Mouse (Mus musculus) lung, embryonic 16.5 days (tissue): ENCODE data around the gene Dock10. TPM values are rescaled to one million over a fixed set of nuclear protein-coding genes. Genes with fewer than 3 reads are reported as not detected.
A peak's percentile ranks its signal among the peaks of the same experiment; 100 is the strongest.

Experiments used
- ATAC-seq: fragments of 200-750 bp; cut with Nextera tagmentation; 2 replicates; pipeline ENCODE4 v1.8.0; 2017; ENCODE audit warnings: low read depth, mild to moderate bottlenecking, moderate library complexity
- H3K27ac ChIP-seq: fragments of 300-500 bp; sonication (generic); 2 replicates; pipeline ENCODE4 v1.5.1; 2014; ENCODE audit warnings: mild to moderate bottlenecking, control low read depth, low read length
- H3K27me3 ChIP-seq: fragments of 300-500 bp; sonication (generic); 2 replicates; pipeline ENCODE4 v1.6.1; 2014; ENCODE audit warnings: low read depth, low read length, mixed read lengths; ENCODE audit not compliant: control insufficient read depth, insufficient read depth
- H3K36me3 ChIP-seq: fragments of 300-500 bp; sonication (generic); 2 replicates; pipeline ENCODE4 v1.6.1; 2014; ENCODE audit warnings: low read length; ENCODE audit not compliant: control insufficient read depth, insufficient read depth
- H3K4me1 ChIP-seq: fragments of 300-500 bp; sonication (generic); replicated peaks from 2 replicates; pipeline ENCODE4 v1.6.1; 2014; ENCODE audit warnings: low read length, mixed read lengths; ENCODE audit not compliant: control insufficient read depth, insufficient read depth
- H3K4me2 ChIP-seq: fragments of 300-500 bp; sonication (generic); 2 replicates; pipeline ENCODE4 v1.6.1; 2014; ENCODE audit warnings: low read depth, low read length, control low read depth
- H3K4me3 ChIP-seq: fragments of 300-500 bp; sonication (generic); 2 replicates; pipeline ENCODE4 v1.5.1; 2014; ENCODE audit warnings: mild to moderate bottlenecking, low read length, control low read depth
- H3K9ac ChIP-seq: fragments of 300-500 bp; sonication (generic); 2 replicates; pipeline ENCODE4 v1.6.1; 2014; ENCODE audit warnings: low read length, control low read depth
- H3K9me3 ChIP-seq: fragments of 300-500 bp; sonication (generic); 2 replicates; pipeline ENCODE4 v1.6.1; 2016; ENCODE audit warnings: low read length; ENCODE audit not compliant: control insufficient read depth
- WGBS: fragments of 180-500 bp; shearing (Covaris S2); extraction: QIAGEN DNeasy Blood & Tissue Kit; methylation state at CpG from one replicate; pipeline ENCODE4 v1.1.7; 2014; 5-methylcytosine and 5-hydroxymethylcytosine counted together
- polyA plus RNA-seq: library from polyadenylated mRNA; unstranded; fragments of >200 nt; fragmentation: Nextera tagmentation; extraction: Ambion mirVana; gene quantifications from 2 replicates; pipeline ENCODE4 v1.2.1, GENCODE M21; 2015

Dock10 gene
- polyA plus RNA-seq = 4.5 and 4.8 TPM in 2 replicates

- Histone ChIP-seq H3K27ac (no peak within 1 kb of the TSS), H3K36me3 (no peaks in the 10 kb centered on the region), H3K4me3 (peak within 1 kb of the TSS; percentile 64), H3K4me1 (peaks cover 10% of the 10 kb centered on the region), H3K9ac (peak within 1 kb of the TSS; percentile 65), H3K27me3 (peaks cover 23% of the 10 kb centered on the region), H3K4me2 (peak within 1 kb of the TSS; percentile 89), H3K9me3 (no peaks in the 10 kb centered on the region)
- peak; percentile 70 for ATAC-seq
- under 1% methylated on average over 58 of the region's 82 CpGs for WGBS
Observed at GRCm38 (mm10) chr1:80757977-80758797, at the start of gene Dock10. TSS of gene Dock10 (minus strand) at chr1:80758527.

- peak; percentile 52 for ATAC-seq
- no peaks in the 10 kb centered on the region for H3K9me3 ChIP-seq
- no peak overlapping the region for H3K27ac ChIP-seq
- 45% methylated on average over 3 of the region's 3 CpGs for WGBS
- H3K36me3 ChIP-seq = no peaks in the 10 kb centered on the region
- H3K4me2 ChIP-seq = no peak overlapping the region
- no peaks in the 10 kb centered on the region for H3K27me3 ChIP-seq
- H3K9ac ChIP-seq = no peak overlapping the region
- no peaks in the 10 kb centered on the region for H3K4me1 ChIP-seq
- no peak overlapping the region for H3K4me3 ChIP-seq
Observed at GRCm38 (mm10) chr1:80806835-80807398, 48.6 kb upstream of the Dock10 start.

- H3K27me3 ChIP-seq = no peaks in the 10 kb centered on the region
- ATAC-seq = peak; percentile 79
- 52% methylated on average over 3 of the region's 3 CpGs for WGBS
Observed at GRCm38 (mm10) chr1:80802023-80802422, 43.7 kb upstream of the Dock10 start.

GRCm38 (mm10) chr1:80785066-80785779 is 26.9 kb upstream of the Dock10 start:
- no peak overlapping the region for H3K9ac ChIP-seq
- H3K36me3 ChIP-seq = no peaks in the 10 kb centered on the region
- no peak overlapping the region for H3K27ac ChIP-seq
- H3K4me3 ChIP-seq = no peak overlapping the region
- no peak overlapping the region for H3K4me2 ChIP-seq
- ATAC-seq = no peak
- WGBS = 73% methylated on average over 2 of the region's 2 CpGs
- no peaks in the 10 kb centered on the region for H3K27me3 ChIP-seq
- H3K9me3 ChIP-seq = no peaks in the 10 kb centered on the region
- no peaks in the 10 kb centered on the region for H3K4me1 ChIP-seq

More at GRCm38 (mm10) chr1:80802023-80802422, 43.7 kb upstream of the Dock10 start:
- H3K9me3 ChIP-seq = no peaks in the 10 kb centered on the region
- H3K4me2 ChIP-seq = no peak overlapping the region
- no peak overlapping the region for H3K4me3 ChIP-seq
- no peak overlapping the region for H3K27ac ChIP-seq
- H3K9ac ChIP-seq = no peak overlapping the region
- no peaks in the 10 kb centered on the region for H3K4me1 ChIP-seq
- H3K36me3 ChIP-seq = no peaks in the 10 kb centered on the region

- H3K4me2 ChIP-seq = no peak overlapping the region
- no peaks in the 10 kb centered on the region for H3K4me1 ChIP-seq
- no peaks in the 10 kb centered on the region for H3K9me3 ChIP-seq
- H3K27me3 ChIP-seq = no peaks in the 10 kb centered on the region
- no peak overlapping the region for H3K4me3 ChIP-seq
- no peak overlapping the region for H3K27ac ChIP-seq
- no peaks in the 10 kb centered on the region for H3K36me3 ChIP-seq
- H3K9ac ChIP-seq = no peak overlapping the region
- WGBS = 57% methylated on average over 3 of the region's 3 CpGs
- ATAC-seq = no peak
Observed at GRCm38 (mm10) chr1:80784155-80784554, 25.8 kb upstream of the Dock10 start.

- Histone ChIP-seq H3K4me1 (no peaks in the 10 kb centered on the region), H3K4me2 (no peak overlapping the region), H3K36me3 (no peaks in the 10 kb centered on the region), H3K9ac (no peak overlapping the region), H3K27me3 (no peaks in the 10 kb centered on the region), H3K9me3 (no peaks in the 10 kb centered on the region), H3K4me3 (no peak overlapping the region), H3K27ac (no peak overlapping the region)
- 65% methylated on average over 2 of the region's 2 CpGs for WGBS
- no peak for ATAC-seq
Observed at GRCm38 (mm10) chr1:80765504-80765903, 7.2 kb upstream of the Dock10 start.

GRCm38 (mm10) chr1:80763042-80763950 is 5.0 kb upstream of the Dock10 start:
- Histone ChIP-seq H3K9me3 (no peaks in the 10 kb centered on the region), H3K27ac (no peak overlapping the region), H3K27me3 (peaks cover 13% of the 10 kb centered on the region), H3K4me1 (peaks cover 5% of the 10 kb centered on the region; the same call in 1 of the 2 replicates), H3K36me3 (no peaks in the 10 kb centered on the region), H3K4me2 (no peak overlapping the region), H3K9ac (no peak overlapping the region), H3K4me3 (no peak overlapping the region)
- WGBS = 63% methylated on average over 4 of the region's 4 CpGs
- no peak for ATAC-seq

GRCm38 (mm10) chr1:80758798-80759184 is 464 bp upstream of the Dock10 start:
- Histone ChIP-seq H3K27me3 (peaks cover 23% of the 10 kb centered on the region), H3K27ac (no peak overlapping the region), H3K4me3 (peak overlapping the region; percentile 64), H3K9me3 (no peaks in the 10 kb centered on the region), H3K36me3 (no peaks in the 10 kb centered on the region), H3K9ac (peak overlapping the region; percentile 65), H3K4me1 (peaks cover 10% of the 10 kb centered on the region), H3K4me2 (peak overlapping the region; percentile 89)
- 13% methylated on average over 6 of the region's 6 CpGs for WGBS
- no peak; the same call in 1 of the 2 replicates for ATAC-seq
